Mouse (Mus musculus) E14TG2a.4 (cell line): Measurements from ENCODE around the gene Gm37240.

Experiments
- H3K27me3 ChIP-seq: 2 replicates; pipeline ENCODE4 v1.6.1; 2014; ENCODE audit warnings: low read length, control low read depth; ENCODE audit not compliant: insufficient read depth
- H3K36me3 ChIP-seq: 2 replicates; pipeline ENCODE4 v1.6.1; 2014; ENCODE audit warnings: low read length, control low read depth; ENCODE audit not compliant: insufficient read depth
- H3K4me1 ChIP-seq: replicated peaks from 2 replicates; pipeline ENCODE4 v1.6.1; 2014; ENCODE audit warnings: low read depth, low read length, control low read depth
- H3K4me3 ChIP-seq: replicated peaks from 2 replicates; pipeline ENCODE4 v1.5.1; 2014; ENCODE audit warnings: mild to moderate bottlenecking, low read length
- H3K9me3 ChIP-seq: 2 replicates; pipeline ENCODE4 v1.6.1; 2014; ENCODE audit warnings: low read length, control low read depth
- CTCF ChIP-seq: conservative IDR thresholded peaks from 2 replicates; pipeline ENCODE4 v1.5.1; 2014; ENCODE audit warnings: low read length
- NANOG ChIP-seq: IDR thresholded peaks from 2 replicates; pipeline ENCODE4 v1.6.1; 2014; ENCODE audit warnings: borderline replicate concordance, low read length, mixed read lengths
- POU5F1 ChIP-seq: IDR thresholded peaks from 2 replicates; pipeline ENCODE4 v1.6.1; 2014; ENCODE audit warnings: low read length, borderline replicate concordance

The Gm37240 gene

DNA sequence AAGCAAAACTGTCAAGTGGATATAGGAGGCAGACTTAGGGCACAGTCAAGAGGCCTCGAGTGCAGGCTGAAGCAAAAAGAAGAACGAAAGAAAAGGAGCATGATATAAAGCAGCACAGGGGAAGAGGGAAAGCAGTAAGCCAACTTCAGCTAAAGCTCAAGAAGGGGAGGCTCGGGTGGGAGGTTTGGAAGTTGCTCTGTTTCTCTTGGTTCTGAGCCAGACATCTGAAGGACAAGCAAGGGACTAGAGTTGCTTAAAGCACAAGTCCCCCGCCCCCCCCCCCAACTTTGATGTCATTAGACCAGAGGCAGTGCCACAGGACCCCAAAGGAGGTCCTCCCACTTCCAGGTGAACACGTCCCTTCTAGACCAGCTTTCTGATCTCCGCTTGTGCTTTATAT lies 433.3 kb downstream of the Gm37240 start:
- no peak for TF ChIP-seq CTCF
- TF ChIP-seq NANOG, result no peak
- 0 out of 2 replicates have a peak, but pooled peaks cover 3% of the 10 kb centered on the region for H3K4me1 ChIP-seq
- no peak overlapping the region for H3K4me3 ChIP-seq
- H3K9me3 ChIP-seq, result no peaks in the 10 kb centered on the region
- H3K27me3 ChIP-seq, result no peaks in the 10 kb centered on the region
- H3K36me3 ChIP-seq, result no peaks in the 10 kb centered on the region

DNA sequence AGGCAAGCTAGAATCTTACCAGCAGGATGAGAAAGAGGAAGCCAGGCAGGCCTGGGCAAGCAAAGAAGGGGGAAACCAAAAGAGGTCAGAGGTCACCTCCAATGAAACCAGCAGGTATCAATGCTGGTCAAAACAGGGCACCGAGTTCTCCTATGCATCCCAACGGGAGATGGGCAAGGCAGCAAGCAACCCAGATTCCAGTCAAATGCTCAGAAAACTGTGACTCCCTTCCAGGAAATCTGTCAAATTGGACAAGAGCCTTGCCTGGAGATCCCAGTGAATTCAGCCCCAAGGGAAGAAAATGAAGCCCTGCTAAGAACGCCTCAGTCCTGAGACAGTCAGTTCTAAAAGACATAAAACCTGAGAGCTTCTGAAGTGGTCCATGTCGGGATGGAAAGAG lies 437.9 kb downstream of the Gm37240 start:
- Histone ChIP-seq H3K27me3 (no peaks in the 10 kb centered on the region), H3K36me3 (no peaks in the 10 kb centered on the region), H3K4me3 (no peak overlapping the region), H3K4me1 (no peaks in the 10 kb centered on the region), H3K9me3 (no peaks in the 10 kb centered on the region)
- TF ChIP-seq POU5F1 (no peak), CTCF (no peak), NANOG (no peak)

DNA sequence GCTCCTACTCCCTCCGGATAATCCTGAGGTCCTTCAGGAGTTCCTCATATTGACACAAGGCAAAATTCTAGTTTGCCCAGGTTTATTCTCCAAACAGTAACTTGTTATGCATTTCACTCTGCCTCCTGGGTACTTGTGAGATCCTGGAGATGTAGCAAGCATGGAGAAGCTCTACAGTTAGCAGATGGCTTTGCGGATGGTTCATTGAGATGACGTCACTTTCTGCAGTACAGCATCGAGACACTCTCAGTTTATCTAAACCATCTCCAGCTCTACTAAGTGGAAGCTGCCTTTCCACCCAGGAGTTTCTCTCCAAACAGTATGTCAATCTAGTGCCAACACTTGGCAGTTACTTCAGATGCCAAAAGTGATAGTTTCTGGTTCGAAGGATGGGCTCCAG lies 444.5 kb downstream of the Gm37240 start:
- no peaks in the 10 kb centered on the region for H3K9me3 ChIP-seq
- H3K4me1 ChIP-seq, result no peaks in the 10 kb centered on the region
- no peak overlapping the region for H3K4me3 ChIP-seq
- TF ChIP-seq NANOG (no peak), CTCF (no peak), POU5F1 (no peak)
- no peaks in the 10 kb centered on the region for H3K36me3 ChIP-seq
- H3K27me3 ChIP-seq, result no peaks in the 10 kb centered on the region

GRCm38 (mm10) chr3:85442261-85442660 lies 445.1 kb downstream of the Gm37240 start:
- Histone ChIP-seq H3K9me3 (no peaks in the 10 kb centered on the region), H3K4me3 (no peak overlapping the region), H3K36me3 (no peaks in the 10 kb centered on the region), H3K4me1 (no peaks in the 10 kb centered on the region), H3K27me3 (0 out of 2 replicates have a peak, but pooled peaks cover under 1% of the 10 kb centered on the region)
- TF ChIP-seq NANOG (no peak), CTCF (no peak), POU5F1 (no peak)

DNA sequence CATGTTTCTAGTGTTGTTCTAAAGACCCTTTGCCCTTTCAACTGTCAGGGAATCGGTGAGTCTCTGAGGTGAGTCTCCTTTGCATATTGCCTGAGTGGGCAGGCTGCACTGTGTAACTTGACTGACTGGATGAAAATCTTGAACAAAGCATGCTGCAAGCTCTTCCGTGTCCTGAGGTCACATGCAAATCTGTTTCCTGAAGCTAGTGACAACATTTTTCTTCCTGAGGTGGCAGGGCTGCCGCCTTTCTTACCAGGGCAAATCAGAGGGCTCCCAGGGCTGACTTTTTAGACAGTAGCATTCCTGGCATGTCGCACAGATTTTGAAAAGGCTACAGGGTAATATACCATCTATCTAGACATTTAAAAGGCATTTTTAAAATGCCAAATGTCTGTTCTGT lies 451.9 kb downstream of the Gm37240 start:
- Histone ChIP-seq H3K36me3 (no peaks in the 10 kb centered on the region), H3K9me3 (no peaks in the 10 kb centered on the region), H3K4me3 (no peak overlapping the region), H3K27me3 (peaks cover 4% of the 10 kb centered on the region; the same call in 1 of the 2 replicates), H3K4me1 (no peaks in the 10 kb centered on the region)
- TF ChIP-seq POU5F1 (no peak), NANOG (no peak), CTCF (no peak)

- no peaks in the 10 kb centered on the region for H3K36me3 ChIP-seq
- H3K4me1 ChIP-seq, result no peaks in the 10 kb centered on the region
- no peak overlapping the region for H3K4me3 ChIP-seq
- H3K9me3 ChIP-seq, result no peaks in the 10 kb centered on the region
- TF ChIP-seq CTCF (no peak), POU5F1 (no peak), NANOG (no peak)
- H3K27me3 ChIP-seq, result no peaks in the 10 kb centered on the region
Observed at GRCm38 (mm10) chr3:85431208-85431607, 456.1 kb downstream of the Gm37240 start.

GRCm38 (mm10) chr3:85423376-85423997 lies 463.8 kb downstream of the Gm37240 start:
- TF ChIP-seq POU5F1, result no peak
- TF ChIP-seq CTCF, result no peak
- Histone ChIP-seq H3K4me1 (no peaks in the 10 kb centered on the region), H3K36me3 (no peaks in the 10 kb centered on the region), H3K27me3 (no peaks in the 10 kb centered on the region), H3K4me3 (no peak overlapping the region), H3K9me3 (peaks cover 34% of the 10 kb centered on the region)

DNA sequence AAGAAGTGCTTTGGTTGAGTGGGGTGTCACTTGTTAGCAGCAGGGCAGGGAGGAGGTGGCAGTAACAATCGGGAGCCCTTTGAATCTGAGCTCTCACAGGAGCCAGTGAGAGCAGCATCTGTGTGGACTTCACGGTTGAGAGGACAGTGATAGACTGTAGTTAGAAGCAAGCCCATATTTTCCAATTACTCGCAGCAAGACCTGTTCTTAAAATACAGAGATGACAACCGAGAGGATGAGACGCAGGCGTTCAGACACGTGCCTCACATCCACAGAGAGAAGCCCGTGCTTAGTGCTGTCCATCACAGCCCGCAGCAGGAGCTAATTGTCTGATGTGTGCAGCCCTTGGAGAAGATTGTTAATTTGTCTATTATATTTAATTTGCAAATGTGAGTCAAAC lies 465.9 kb downstream of the Gm37240 start:
- no peaks in the 10 kb centered on the region for H3K36me3 ChIP-seq
- no peak overlapping the region for H3K4me3 ChIP-seq
- no peak for TF ChIP-seq NANOG
- no peak for TF ChIP-seq CTCF
- no peak for TF ChIP-seq POU5F1
- H3K9me3 ChIP-seq, result peaks cover 38% of the 10 kb centered on the region
- no peaks in the 10 kb centered on the region for H3K4me1 ChIP-seq
- H3K27me3 ChIP-seq, result no peaks in the 10 kb centered on the region

- TF ChIP-seq NANOG, result no peak
- TF ChIP-seq CTCF, result no peak
- TF ChIP-seq POU5F1, result no peak
- Histone ChIP-seq H3K4me3 (no peak overlapping the region), H3K9me3 (peaks cover 36% of the 10 kb centered on the region), H3K4me1 (no peaks in the 10 kb centered on the region), H3K27me3 (no peaks in the 10 kb centered on the region), H3K36me3 (no peaks in the 10 kb centered on the region)
Observed at GRCm38 (mm10) chr3:85417663-85418062, 469.7 kb downstream of the Gm37240 start.

GRCm38 (mm10) chr3:85398841-85399240 lies 488.5 kb downstream of the Gm37240 start:
- Histone ChIP-seq H3K4me1 (peaks cover 13% of the 10 kb centered on the region; the same call in 1 of the 2 replicates), H3K9me3 (peaks cover 47% of the 10 kb centered on the region), H3K36me3 (no peaks in the 10 kb centered on the region), H3K27me3 (no peaks in the 10 kb centered on the region), H3K4me3 (no peak overlapping the region)
- TF ChIP-seq NANOG (peak; percentile 55; the same call in 1 of the 2 replicates), POU5F1 (no peak), CTCF (no peak)
